Mouse (Mus musculus): ENCODE results near the gene Tgfbr3. TPM values are rescaled to one million over a fixed set of nuclear protein-coding genes. Genes with fewer than 3 reads are reported as not detected.

Tgfbr3 gene
- polyA plus RNA-seq, 1 experiment from 2014 or later, result 7.8 TPM

GRCm38 (mm10) chr5:107101684-107102083, 187.7 kb downstream of the Tgfbr3 start:
- H3K36me3 ChIP-seq (ENCODE audit: control insufficient read depth, insufficient read depth, low read length), result no peaks in the 10 kb centered on the region
- 79% methylated on average over 4 of the region's 4 CpGs for WGBS
- ATAC-seq (ENCODE audit: low FRiP score), result no peak

GRCm38 (mm10) chr5:107101135-107101534, 188.3 kb downstream of the Tgfbr3 start:
- 71% methylated on average over 7 of the region's 7 CpGs for WGBS
- no peaks in the 10 kb centered on the region for H3K36me3 ChIP-seq (ENCODE audit: control insufficient read depth, insufficient read depth, low read length)
- ATAC-seq (ENCODE audit: low FRiP score), result no peak

More at GRCm38 (mm10) chr5:107101684-107102083, 187.7 kb downstream of the Tgfbr3 start:
- Histone ChIP-seq H3K4me3 (ENCODE audit: low read depth, low read length) (no peak overlapping the region), H3K4me2 (no peak overlapping the region), H3K9ac (ENCODE audit: low read length) (no peak overlapping the region), H3K4me1 (ENCODE audit: control insufficient read depth, insufficient read depth, low read length) (no peaks in the 10 kb centered on the region), H3K27ac (ENCODE audit: low read depth, low read length) (no peak overlapping the region), H3K27me3 (ENCODE audit: control insufficient read depth, insufficient read depth, low read length) (no peaks in the 10 kb centered on the region), H3K9me3 (ENCODE audit: control insufficient read depth, low read length) (no peaks in the 10 kb centered on the region)
- DNase-seq (ENCODE audit: low spot score, missing footprints), result no peak

GRCm38 (mm10) chr5:107099634-107100033, 189.8 kb downstream of the Tgfbr3 start:
- no peaks in the 10 kb centered on the region for H3K9me3 ChIP-seq (ENCODE audit: control insufficient read depth, low read length)
- peaks cover 3% of the 10 kb centered on the region for H3K4me1 ChIP-seq (ENCODE audit: control insufficient read depth, insufficient read depth, low read length)
- no peak overlapping the region for H3K27ac ChIP-seq (ENCODE audit: low read depth, low read length)
- no peak overlapping the region for H3K4me3 ChIP-seq (ENCODE audit: low read depth, low read length)
- H3K36me3 ChIP-seq (ENCODE audit: control insufficient read depth, insufficient read depth, low read length), result no peaks in the 10 kb centered on the region
- H3K9ac ChIP-seq (ENCODE audit: low read length), result no peak overlapping the region
- DNase-seq (ENCODE audit: low spot score, missing footprints), result no peak
- ATAC-seq (ENCODE audit: low FRiP score), result no peak
- no peak overlapping the region for H3K4me2 ChIP-seq
- WGBS, result 93% methylated on average over 3 of the region's 3 CpGs
- no peaks in the 10 kb centered on the region for H3K27me3 ChIP-seq (ENCODE audit: control insufficient read depth, insufficient read depth, low read length)

More at GRCm38 (mm10) chr5:107101135-107101534, 188.3 kb downstream of the Tgfbr3 start:
- no peak overlapping the region for H3K27ac ChIP-seq (ENCODE audit: low read depth, low read length)
- H3K27me3 ChIP-seq (ENCODE audit: control insufficient read depth, insufficient read depth, low read length), result no peaks in the 10 kb centered on the region
- no peaks in the 10 kb centered on the region for H3K4me1 ChIP-seq (ENCODE audit: control insufficient read depth, insufficient read depth, low read length)
- no peak for DNase-seq (ENCODE audit: low spot score, missing footprints)
- no peaks in the 10 kb centered on the region for H3K9me3 ChIP-seq (ENCODE audit: control insufficient read depth, low read length)
- H3K4me3 ChIP-seq (ENCODE audit: low read depth, low read length), result no peak overlapping the region
- H3K9ac ChIP-seq (ENCODE audit: low read length), result no peak overlapping the region
- H3K4me2 ChIP-seq, result no peak overlapping the region

- H3K4me3 ChIP-seq (ENCODE audit: low read depth, low read length), result no peak overlapping the region
- 72% methylated on average over 6 of the region's 6 CpGs for WGBS
Observed at GRCm38 (mm10) chr5:107099076-107099475, 190.4 kb downstream of the Tgfbr3 start.

GRCm38 (mm10) chr5:107098007-107098406, 191.4 kb downstream of the Tgfbr3 start:
- Histone ChIP-seq H3K4me2 (no peak overlapping the region), H3K27me3 (ENCODE audit: control insufficient read depth, insufficient read depth, low read length) (no peaks in the 10 kb centered on the region), H3K4me3 (ENCODE audit: low read depth, low read length) (no peak overlapping the region), H3K9ac (ENCODE audit: low read length) (no peak overlapping the region), H3K36me3 (ENCODE audit: control insufficient read depth, insufficient read depth, low read length) (no peaks in the 10 kb centered on the region), H3K9me3 (ENCODE audit: control insufficient read depth, low read length) (no peaks in the 10 kb centered on the region), H3K4me1 (ENCODE audit: control insufficient read depth, insufficient read depth, low read length) (peaks cover 3% of the 10 kb centered on the region), H3K27ac (ENCODE audit: low read depth, low read length) (no peak overlapping the region)
- no peak for DNase-seq (ENCODE audit: low spot score, missing footprints)
- WGBS, result 77% methylated on average over 5 of the region's 5 CpGs
- ATAC-seq (ENCODE audit: low FRiP score), result no peak

More at GRCm38 (mm10) chr5:107099076-107099475, 190.4 kb downstream of the Tgfbr3 start:
- Histone ChIP-seq H3K4me2 (no peak overlapping the region), H3K9ac (ENCODE audit: low read length) (no peak overlapping the region), H3K27ac (ENCODE audit: low read depth, low read length) (no peak overlapping the region), H3K27me3 (ENCODE audit: control insufficient read depth, insufficient read depth, low read length) (no peaks in the 10 kb centered on the region), H3K9me3 (ENCODE audit: control insufficient read depth, low read length) (no peaks in the 10 kb centered on the region), H3K36me3 (ENCODE audit: control insufficient read depth, insufficient read depth, low read length) (no peaks in the 10 kb centered on the region), H3K4me1 (ENCODE audit: control insufficient read depth, insufficient read depth, low read length) (peaks cover 3% of the 10 kb centered on the region)
- ATAC-seq (ENCODE audit: low FRiP score) (no peak), DNase-seq (ENCODE audit: low spot score, missing footprints) (no peak)

GRCm38 (mm10) chr5:107097314-107097713, 192.1 kb downstream of the Tgfbr3 start:
- Histone ChIP-seq H3K36me3 (ENCODE audit: control insufficient read depth, insufficient read depth, low read length) (no peaks in the 10 kb centered on the region), H3K4me3 (ENCODE audit: low read depth, low read length) (no peak overlapping the region), H3K27me3 (ENCODE audit: control insufficient read depth, insufficient read depth, low read length) (no peaks in the 10 kb centered on the region), H3K27ac (ENCODE audit: low read depth, low read length) (no peak overlapping the region), H3K9ac (ENCODE audit: low read length) (no peak overlapping the region), H3K4me1 (ENCODE audit: control insufficient read depth, insufficient read depth, low read length) (peaks cover 3% of the 10 kb centered on the region), H3K9me3 (ENCODE audit: control insufficient read depth, low read length) (no peaks in the 10 kb centered on the region), H3K4me2 (no peak overlapping the region)
- ATAC-seq (ENCODE audit: low FRiP score), result no peak
- DNase-seq (ENCODE audit: low spot score, missing footprints), result no peak
- 89% methylated on average over 7 of the region's 7 CpGs for WGBS

GRCm38 (mm10) chr5:107094233-107094632, 195.2 kb downstream of the Tgfbr3 start:
- no peak overlapping the region for H3K4me3 ChIP-seq (ENCODE audit: low read depth, low read length)
- H3K4me1 ChIP-seq (ENCODE audit: control insufficient read depth, insufficient read depth, low read length), result peaks cover 3% of the 10 kb centered on the region
- H3K9ac ChIP-seq (ENCODE audit: low read length), result no peak overlapping the region
- no peaks in the 10 kb centered on the region for H3K27me3 ChIP-seq (ENCODE audit: control insufficient read depth, insufficient read depth, low read length)
- WGBS, result 39% methylated on average over 5 of the region's 5 CpGs
- H3K9me3 ChIP-seq (ENCODE audit: control insufficient read depth, low read length), result no peaks in the 10 kb centered on the region
- H3K27ac ChIP-seq (ENCODE audit: low read depth, low read length), result no peak overlapping the region
- H3K4me2 ChIP-seq, result no peak overlapping the region
- H3K36me3 ChIP-seq (ENCODE audit: control insufficient read depth, insufficient read depth, low read length), result no peaks in the 10 kb centered on the region
- no peak for ATAC-seq (ENCODE audit: low FRiP score)
- no peak for DNase-seq (ENCODE audit: low spot score, missing footprints)

- Histone ChIP-seq H3K4me1 (ENCODE audit: control insufficient read depth, insufficient read depth, low read length) (peaks cover 6% of the 10 kb centered on the region), H3K4me3 (ENCODE audit: low read depth, low read length) (no peak overlapping the region), H3K27me3 (ENCODE audit: control insufficient read depth, insufficient read depth, low read length) (no peaks in the 10 kb centered on the region), H3K36me3 (ENCODE audit: control insufficient read depth, insufficient read depth, low read length) (no peaks in the 10 kb centered on the region), H3K9ac (ENCODE audit: low read length) (no peak overlapping the region), H3K4me2 (no peak overlapping the region), H3K27ac (ENCODE audit: low read depth, low read length) (no peak overlapping the region), H3K9me3 (ENCODE audit: control insufficient read depth, low read length) (no peaks in the 10 kb centered on the region)
- DNase-seq (ENCODE audit: low spot score, missing footprints), result no peak
- ATAC-seq (ENCODE audit: low FRiP score), result no peak
- WGBS, result 86% methylated on average over 3 of the region's 3 CpGs
Observed at GRCm38 (mm10) chr5:107093253-107093652, 196.2 kb downstream of the Tgfbr3 start.

- Histone ChIP-seq H3K4me1 (ENCODE audit: control insufficient read depth, insufficient read depth, low read length) (peaks cover 6% of the 10 kb centered on the region), H3K4me2 (no peak overlapping the region), H3K4me3 (ENCODE audit: low read depth, low read length) (no peak overlapping the region), H3K36me3 (ENCODE audit: control insufficient read depth, insufficient read depth, low read length) (no peaks in the 10 kb centered on the region), H3K27ac (ENCODE audit: low read depth, low read length) (no peak overlapping the region), H3K27me3 (ENCODE audit: control insufficient read depth, insufficient read depth, low read length) (no peaks in the 10 kb centered on the region), H3K9me3 (ENCODE audit: control insufficient read depth, low read length) (no peaks in the 10 kb centered on the region), H3K9ac (ENCODE audit: low read length) (no peak overlapping the region)
- no peak for DNase-seq (ENCODE audit: low spot score, missing footprints)
- no peak for ATAC-seq (ENCODE audit: low FRiP score)
- WGBS, result 88% methylated on average over 8 of the region's 8 CpGs
Observed at GRCm38 (mm10) chr5:107092137-107092536, 197.3 kb downstream of the Tgfbr3 start.
